Mouse (Mus musculus): Measurements from ENCODE around the gene Tnfaip2.

Tnfaip2 gene

DNA sequence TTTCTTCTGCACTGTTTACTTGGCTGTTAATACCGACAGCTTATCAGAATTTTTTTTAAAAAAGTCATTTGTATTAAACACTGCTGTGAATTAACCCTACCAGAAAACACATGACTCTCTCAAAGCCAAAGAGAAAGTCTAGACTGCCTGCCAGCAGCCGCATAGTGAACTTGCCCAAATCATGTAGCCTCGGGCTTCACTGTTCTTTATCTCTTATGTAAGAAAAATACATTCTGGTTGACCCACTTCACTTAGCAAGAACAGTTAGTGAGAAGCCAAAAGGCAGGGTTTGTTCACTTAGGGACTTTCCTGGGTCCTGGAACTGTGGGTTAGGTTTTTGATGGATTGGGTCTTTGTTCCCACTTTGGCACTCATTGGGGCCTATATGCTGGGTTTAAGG lies 29.5 kb downstream of the Tnfaip2 start:
- in situ Hi-C loops (cut with MboI, MseI), result no loop called here

- in situ Hi-C loops (cut with MboI, MseI), result no loop called here
Observed at GRCm38 (mm10) chr12:111472886-111473285, 30.6 kb downstream of the Tnfaip2 start.

- in situ Hi-C loops (cut with MboI, MseI), result no loop called here
Observed at GRCm38 (mm10) chr12:111474384-111474783, 32.1 kb downstream of the Tnfaip2 start.

DNA sequence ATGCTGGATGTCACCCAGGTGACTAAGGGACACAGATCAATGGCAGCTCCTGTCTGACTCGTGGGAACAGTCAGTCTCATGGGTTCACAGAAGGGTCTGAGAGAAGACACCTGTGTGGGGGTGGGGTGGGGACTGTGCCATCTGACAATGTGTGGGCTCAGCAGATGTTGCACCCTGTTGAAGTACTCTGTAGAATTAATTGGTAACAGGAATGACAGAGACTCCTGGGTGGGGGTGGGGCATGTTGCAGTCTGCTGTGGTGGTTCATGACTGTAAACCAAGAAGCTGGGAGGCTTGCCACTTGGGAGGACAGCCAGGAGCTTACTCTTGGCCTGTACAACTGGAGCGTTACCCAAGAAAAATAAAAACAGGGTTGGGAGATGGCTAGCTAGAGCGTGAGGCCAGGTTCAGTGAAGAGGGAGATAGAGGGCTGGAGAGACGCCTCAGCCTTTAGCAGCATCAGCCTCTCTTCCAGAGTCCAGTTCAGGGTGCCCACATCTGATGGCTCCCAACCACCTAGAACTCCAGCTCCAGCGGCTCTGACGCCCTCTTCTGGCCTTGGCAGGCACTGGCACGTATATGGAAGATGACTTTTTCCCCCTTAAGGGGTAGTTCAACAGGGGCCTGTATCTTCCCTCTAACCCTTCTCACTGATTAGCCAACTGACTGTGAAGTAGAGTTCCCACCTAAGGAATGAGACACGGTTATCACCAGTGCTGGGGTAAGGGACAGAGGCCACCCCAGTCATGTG lies 32.8 kb downstream of the Tnfaip2 start:
- in situ Hi-C loops (cut with MboI, MseI), result no loop called here

DNA sequence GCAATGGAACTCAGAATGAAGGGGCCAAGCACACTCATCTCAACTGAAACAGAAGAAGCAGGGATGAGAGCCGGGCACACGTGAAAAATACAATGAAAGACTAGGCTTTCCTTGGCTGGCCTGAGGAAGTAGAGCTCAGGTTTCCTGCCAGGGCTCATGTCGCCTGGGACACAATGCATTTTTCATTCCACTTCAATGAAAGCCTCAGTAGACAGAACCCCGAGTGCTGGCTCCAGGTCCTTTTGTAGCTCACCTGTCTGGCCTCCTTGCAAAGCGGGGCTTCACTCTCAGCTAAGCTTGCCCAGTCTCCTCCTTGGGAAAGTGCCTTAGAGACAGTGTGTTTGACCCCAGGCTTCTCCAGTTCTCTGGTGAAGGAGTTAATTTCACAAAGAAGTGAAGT lies 36.7 kb downstream of the Tnfaip2 start:
- in situ Hi-C loops (cut with MboI, MseI), result no loop called here

GRCm38 (mm10) chr12:111479917-111480316 lies 37.6 kb downstream of the Tnfaip2 start:
- in situ Hi-C loops (cut with MboI, MseI), result no loop called here

- in situ Hi-C loops (cut with MboI, MseI), result no loop called here
Observed at GRCm38 (mm10) chr12:111485046-111485651, 42.9 kb downstream of the Tnfaip2 start.

GRCm38 (mm10) chr12:111485652-111486306 lies 43.5 kb downstream of the Tnfaip2 start, which contains the start of gene Gm266:
Gm266 (minus strand) TSS chr12:111485823.
- in situ Hi-C loops (cut with MboI, MseI), result no loop called here

DNA sequence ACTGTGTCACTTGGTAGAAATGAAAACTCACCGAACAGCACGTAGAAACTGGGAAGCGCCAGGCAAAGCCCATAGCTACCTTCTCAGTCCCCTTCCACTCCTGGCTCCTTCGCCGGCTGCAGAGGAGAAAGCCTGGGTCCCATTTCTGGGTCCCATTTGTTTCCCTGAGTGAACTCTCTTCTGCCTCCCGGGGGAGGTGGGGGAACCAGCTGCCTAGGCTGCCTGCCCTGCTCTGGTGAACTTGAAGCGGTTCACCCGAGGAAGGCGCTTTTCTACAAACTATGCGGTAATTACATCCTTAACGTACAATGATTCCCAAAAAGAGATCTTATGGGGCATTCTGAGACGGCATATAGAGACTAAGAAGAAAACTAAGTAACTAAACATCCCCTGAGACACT lies 44.2 kb downstream of the Tnfaip2 start:
- in situ Hi-C loops (cut with MboI, MseI), result no loop called here

DNA sequence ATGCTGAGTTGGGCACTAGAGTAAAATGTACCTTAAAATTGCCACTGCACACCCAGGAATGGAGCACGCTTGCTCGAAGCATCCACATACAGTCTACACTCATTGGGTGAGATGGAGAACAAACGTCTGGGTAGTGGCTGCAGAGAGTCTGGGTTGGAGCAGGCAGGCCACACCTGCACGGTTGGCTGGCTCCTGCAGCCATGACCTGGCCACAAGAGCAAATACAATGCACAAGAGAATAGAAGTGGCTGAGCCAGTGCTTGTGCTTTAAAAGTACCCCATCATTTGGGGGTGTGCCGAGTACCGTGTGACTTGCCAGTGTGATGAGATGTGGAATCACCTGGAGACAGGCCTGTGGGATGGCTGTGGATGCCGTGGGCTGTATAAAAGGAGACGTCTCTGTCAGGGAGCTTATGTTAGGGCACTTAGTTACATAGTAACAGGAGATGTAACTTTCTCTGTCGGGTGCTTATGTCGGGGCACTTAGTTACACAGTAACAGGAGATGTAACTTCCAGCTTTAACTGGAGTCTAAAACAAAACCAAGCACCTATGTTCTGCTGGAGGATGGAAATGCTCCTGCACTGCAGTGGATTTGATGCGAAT lies 47.1 kb downstream of the Tnfaip2 start:
- in situ Hi-C loops (cut with MboI, MseI), result no loop called here

DNA sequence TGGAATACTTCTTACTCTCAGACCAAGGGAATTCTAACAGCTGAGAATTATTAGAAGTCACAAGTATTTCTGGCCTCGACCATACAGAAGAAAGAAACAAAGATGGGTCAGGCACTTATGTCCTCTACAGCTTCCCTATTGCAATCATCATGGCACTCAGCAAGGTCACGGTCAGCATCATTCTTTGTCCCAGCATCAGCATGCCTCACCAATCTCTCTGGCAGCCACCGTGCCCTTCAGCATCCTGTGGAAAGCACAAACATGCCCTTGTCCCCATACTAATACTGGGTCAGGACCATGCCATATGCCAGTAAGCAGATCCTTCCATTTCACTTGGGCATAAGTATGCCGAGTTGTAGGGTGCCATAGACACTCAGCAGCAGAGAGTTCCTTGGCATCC lies 52.7 kb downstream of the Tnfaip2 start:
- in situ Hi-C loops (cut with MboI, MseI), result no loop called here

DNA sequence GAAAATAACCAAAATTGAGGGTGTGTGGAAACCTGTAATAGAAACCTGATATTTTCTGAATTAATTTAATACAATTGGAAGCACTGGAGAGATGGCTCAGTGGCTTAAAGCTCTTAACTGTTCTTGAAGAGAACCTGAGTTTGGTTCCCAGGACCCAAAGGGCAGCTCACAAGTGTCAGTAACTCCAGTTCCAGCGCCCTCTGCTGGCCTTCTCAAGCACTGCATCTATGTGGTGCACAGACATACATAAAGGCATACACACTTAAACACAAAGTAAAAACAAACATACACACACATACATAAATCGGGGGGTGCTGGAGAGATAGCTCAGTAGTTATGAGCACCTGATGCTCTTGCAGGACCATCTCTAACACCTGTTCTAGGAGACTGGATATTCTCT lies 54.8 kb downstream of the Tnfaip2 start:
- in situ Hi-C loops (cut with MboI, MseI), result no loop called here

- in situ Hi-C loops (cut with MboI, MseI), result loop anchor here (10.0 kb wide), 1 partner anchor 365 kb away; no protein-coding TSS in a partner anchor
Observed at GRCm38 (mm10) chr12:111499617-111500016, 57.3 kb downstream of the Tnfaip2 start.

- in situ Hi-C loops (cut with MboI, MseI), result loop anchor here (10.0 kb wide), 1 partner anchor 366 kb away; no protein-coding TSS in a partner anchor
Observed at GRCm38 (mm10) chr12:111500725-111501124, 58.5 kb downstream of the Tnfaip2 start.

GRCm38 (mm10) chr12:111503063-111503567 lies 60.8 kb downstream of the Tnfaip2 start:
- in situ Hi-C loops (cut with MboI, MseI), result loop anchor here (10.0 kb wide), 1 partner anchor 368 kb away; no protein-coding TSS in a partner anchor

DNA sequence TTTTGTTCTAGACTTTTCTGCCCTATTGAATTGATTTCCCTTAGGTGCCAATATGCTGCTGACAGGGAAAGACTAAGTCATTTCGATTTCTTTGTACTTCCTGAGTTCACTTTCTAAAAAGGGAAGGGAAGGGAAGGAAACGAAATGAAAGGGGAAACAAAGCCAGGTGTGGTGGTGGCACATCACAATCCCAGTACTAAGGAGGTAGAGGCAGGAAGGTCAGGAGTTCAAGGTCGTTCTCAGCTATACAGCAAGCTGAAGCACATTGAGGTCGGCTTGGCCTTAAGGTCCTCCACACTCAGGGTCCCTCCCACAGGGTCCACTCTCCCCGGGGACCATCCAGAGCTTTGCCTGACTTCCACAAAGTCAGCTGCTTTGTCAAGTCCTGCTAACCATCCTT lies 61.3 kb downstream of the Tnfaip2 start:
- in situ Hi-C loops (cut with MboI, MseI), result loop anchor here (10.0 kb wide), 1 partner anchor 369 kb away; no protein-coding TSS in a partner anchor

All from T-helper 2 cell (primary cell).